Mouse (Mus musculus): Measurements from ENCODE around the gene Hira. TPM values are rescaled to one million over a fixed set of nuclear protein-coding genes. Genes with fewer than 3 reads are reported as not detected.
"Not testable (repeated sequence)": the region's sequence is repeated elsewhere in the genome, so short reads cannot be mapped to it uniquely, and the experiment has no call there.

Gene Hira
- polyA plus RNA-seq, 1 experiment from 2014 or later, result 5.7 TPM

- TF ChIP-seq EP300 (optimal IDR thresholded peaks at IDR 0.05), result no peak
- TF ChIP-seq CTCF (IDR thresholded peaks at IDR 0.05; ENCODE audit: low read depth), result no peak
- DNase-seq (ENCODE audit: low spot score), result no peak
- WGBS, result 84% methylated on average over 9 of the region's 9 CpGs
Observed at GRCm38 (mm10) chr16:18969420-18970128, 92.7 kb downstream of the Hira start.

GRCm38 (mm10) chr16:18970837-18971236, 94.0 kb downstream of the Hira start:
- no peak for TF ChIP-seq EP300 (optimal IDR thresholded peaks at IDR 0.05)
- TF ChIP-seq CTCF (IDR thresholded peaks at IDR 0.05; ENCODE audit: low read depth), result no peak

More at GRCm38 (mm10) chr16:18969420-18970128, 92.7 kb downstream of the Hira start:
- Histone ChIP-seq H3K4me3 (ENCODE audit: low read depth, low read length) (no peak overlapping the region), H3K9me3 (ENCODE audit: control insufficient read depth, low read length) (no peaks in the 10 kb centered on the region), H3K4me2 (replicated peaks; ENCODE audit: low read depth) (no peak overlapping the region), H3K4me1 (replicated peaks; ENCODE audit: control insufficient read depth, insufficient read depth) (no peaks in the 10 kb centered on the region), H3K36me3 (ENCODE audit: control insufficient read depth, insufficient read depth, low read length) (peaks cover 13% of the 10 kb centered on the region; the same call in 1 of the 2 replicates), H3K9ac (ENCODE audit: low read length) (no peak overlapping the region), H3K27ac (replicated peaks) (no peak overlapping the region), H3K27me3 (ENCODE audit: control insufficient read depth, insufficient read depth, low read length) (no peaks in the 10 kb centered on the region)
- no peak for ATAC-seq (ENCODE audit: low FRiP score, low TSS enrichment)

GRCm38 (mm10) chr16:18975665-18976064, 98.8 kb downstream of the Hira start:
- H3K9me3 ChIP-seq (ENCODE audit: control insufficient read depth, low read length); H3K36me3 ChIP-seq (ENCODE audit: control insufficient read depth, insufficient read depth, low read length); H3K4me1 ChIP-seq (replicated peaks; ENCODE audit: control insufficient read depth, insufficient read depth); H3K4me3 ChIP-seq (ENCODE audit: low read depth, low read length); H3K27me3 ChIP-seq (ENCODE audit: control insufficient read depth, insufficient read depth, low read length); H3K9ac ChIP-seq (ENCODE audit: low read length); H3K4me2 ChIP-seq (replicated peaks; ENCODE audit: low read depth); ATAC-seq (ENCODE audit: low FRiP score, low TSS enrichment); H3K27ac ChIP-seq (replicated peaks); DNase-seq (ENCODE audit: low spot score): not testable (repeated sequence)
- 84% methylated on average over 23 of the region's 23 CpGs for whole genome bisulfite sequencing
- TF ChIP-seq CTCF (IDR thresholded peaks at IDR 0.05; ENCODE audit: low read depth), result 0 out of 2 replicates have a peak, but pooled peaks have one; percentile 3

More at GRCm38 (mm10) chr16:18970837-18971236, 94.0 kb downstream of the Hira start:
- H3K4me1 ChIP-seq (replicated peaks; ENCODE audit: control insufficient read depth, insufficient read depth), result no peaks in the 10 kb centered on the region
- 42% methylated on average over 3 of the region's 3 CpGs for WGBS
- peaks cover 10% of the 10 kb centered on the region; the same call in 1 of the 2 replicates for H3K36me3 ChIP-seq (ENCODE audit: control insufficient read depth, insufficient read depth, low read length)
- no peak overlapping the region for H3K9ac ChIP-seq (ENCODE audit: low read length)
- no peak overlapping the region for H3K4me2 ChIP-seq (replicated peaks; ENCODE audit: low read depth)
- H3K9me3 ChIP-seq (ENCODE audit: control insufficient read depth, low read length), result no peaks in the 10 kb centered on the region
- no peak for DNase-seq (ENCODE audit: low spot score)
- no peak overlapping the region for H3K4me3 ChIP-seq (ENCODE audit: low read depth, low read length)
- ATAC-seq (ENCODE audit: low FRiP score, low TSS enrichment), result no peak
- no peaks in the 10 kb centered on the region for H3K27me3 ChIP-seq (ENCODE audit: control insufficient read depth, insufficient read depth, low read length)
- H3K27ac ChIP-seq (replicated peaks), result no peak overlapping the region

GRCm38 (mm10) chr16:18976315-18976714, 99.5 kb downstream of the Hira start:
- Histone ChIP-seq H3K4me1 (replicated peaks; ENCODE audit: control insufficient read depth, insufficient read depth) (no peaks in the 10 kb centered on the region), H3K27ac (replicated peaks) (no peak overlapping the region), H3K9me3 (ENCODE audit: control insufficient read depth, low read length) (no peaks in the 10 kb centered on the region; the same call in 1 of the 2 replicates), H3K9ac (ENCODE audit: low read length) (no peak overlapping the region), H3K4me3 (ENCODE audit: low read depth, low read length) (no peak overlapping the region), H3K27me3 (ENCODE audit: control insufficient read depth, insufficient read depth, low read length) (no peaks in the 10 kb centered on the region), H3K4me2 (replicated peaks; ENCODE audit: low read depth) (no peak overlapping the region), H3K36me3 (ENCODE audit: control insufficient read depth, insufficient read depth, low read length) (no peaks in the 10 kb centered on the region)
- WGBS, result 62% methylated on average over 22 of the region's 23 CpGs
- ATAC-seq (ENCODE audit: low FRiP score, low TSS enrichment) (no peak), DNase-seq (ENCODE audit: low spot score) (no peak)
- TF ChIP-seq CTCF (IDR thresholded peaks at IDR 0.05; ENCODE audit: low read depth) (no peak), EP300 (optimal IDR thresholded peaks at IDR 0.05) (no peak)

GRCm38 (mm10) chr16:18986381-18986780, 109.5 kb downstream of the Hira start:
- 89% methylated on average over 3 of the region's 3 CpGs for WGBS
- Histone ChIP-seq H3K9me3 (ENCODE audit: control insufficient read depth, low read length) (no peaks in the 10 kb centered on the region), H3K36me3 (ENCODE audit: control insufficient read depth, insufficient read depth, low read length) (no peaks in the 10 kb centered on the region), H3K27ac (replicated peaks) (no peak overlapping the region), H3K4me2 (replicated peaks; ENCODE audit: low read depth) (no peak overlapping the region), H3K4me3 (ENCODE audit: low read depth, low read length) (no peak overlapping the region), H3K27me3 (ENCODE audit: control insufficient read depth, insufficient read depth, low read length) (no peaks in the 10 kb centered on the region), H3K9ac (ENCODE audit: low read length) (no peak overlapping the region), H3K4me1 (replicated peaks; ENCODE audit: control insufficient read depth, insufficient read depth) (no peaks in the 10 kb centered on the region)
- DNase-seq (ENCODE audit: low spot score) (no peak), ATAC-seq (ENCODE audit: low FRiP score, low TSS enrichment) (no peak)
- TF ChIP-seq EP300 (optimal IDR thresholded peaks at IDR 0.05) (no peak), CTCF (IDR thresholded peaks at IDR 0.05; ENCODE audit: low read depth) (no peak)

GRCm38 (mm10) chr16:18986860-18987259, 110.0 kb downstream of the Hira start:
- no peaks in the 10 kb centered on the region for H3K4me1 ChIP-seq (replicated peaks; ENCODE audit: control insufficient read depth, insufficient read depth)
- DNase-seq (ENCODE audit: low spot score) (no peak), ATAC-seq (ENCODE audit: low FRiP score, low TSS enrichment) (no peak)
- no peak overlapping the region for H3K9ac ChIP-seq (ENCODE audit: low read length)
- H3K4me3 ChIP-seq (ENCODE audit: low read depth, low read length), result no peak overlapping the region
- H3K9me3 ChIP-seq (ENCODE audit: control insufficient read depth, low read length), result no peaks in the 10 kb centered on the region
- TF ChIP-seq CTCF (IDR thresholded peaks at IDR 0.05; ENCODE audit: low read depth), result no peak
- no peak for TF ChIP-seq EP300 (optimal IDR thresholded peaks at IDR 0.05)
- 93% methylated on average over 5 of the region's 5 CpGs for WGBS
- no peak overlapping the region for H3K27ac ChIP-seq (replicated peaks)
- H3K36me3 ChIP-seq (ENCODE audit: control insufficient read depth, insufficient read depth, low read length), result no peaks in the 10 kb centered on the region
- no peak overlapping the region for H3K4me2 ChIP-seq (replicated peaks; ENCODE audit: low read depth)
- no peaks in the 10 kb centered on the region for H3K27me3 ChIP-seq (ENCODE audit: control insufficient read depth, insufficient read depth, low read length)

Data from stomach, postnatal 0 days (tissue).